Mouse (Mus musculus) naive thymus-derived CD4-positive, alpha-beta T cell, adult 5 months (primary cell): ENCODE results near the gene Nop2. TPM values are rescaled to one million over a fixed set of nuclear protein-coding genes. Genes with fewer than 3 reads are reported as not detected.

Experiments used
- polyA plus RNA-seq: library from polyadenylated mRNA; unstranded; fragments of 100-300 nt; shearing (Covaris generic); gene quantifications from one replicate; pipeline ENCODE4 v1.2.1, GENCODE M21; 2017

Nop2 gene
- polyA plus RNA-seq: 39.7 TPM

GRCm38 (mm10) chr6:125131302-125132156, at the start of gene Nop2:
Gene Nop2 (plus strand): TSS chr6:125131909.

GRCm38 (mm10) chr6:125095391-125096278, 36.1 kb upstream of the Nop2 start, which contains the start of gene Chd4:
Gene Chd4 (plus strand): TSS chr6:125095981.

GRCm38 (mm10) chr6:125145001-125145400, 13.3 kb downstream of the Nop2 start, which contains the start of gene Iffo1:
Gene Iffo1 (plus strand): TSS chr6:125145241.

GRCm38 (mm10) chr6:125166051-125166751, 34.5 kb downstream of the Nop2 start, which contains the start of gene Gapdh:
Gene Gapdh (minus strand): TSS chr6:125166467.

GRCm38 (mm10) chr6:125191332-125192015, 59.8 kb downstream of the Nop2 start, which contains the start of the genes Ncapd2 and Mrpl51:
Gene Ncapd2 (minus strand): TSS chr6:125191701.
Gene Mrpl51 (plus strand): TSS chr6:125191801.

Other genes starting within 250 kb of the Nop2 start
- 550 TPM for gene Cd4, start 243.7 kb upstream of the Nop2 start, polyA plus RNA-seq
- gene Lag3, start 220.2 kb upstream of the Nop2 start, polyA plus RNA-seq: not detected
- 7.9 TPM for gene Ptms, start 211.8 kb upstream of the Nop2 start, polyA plus RNA-seq
- gene Mlf2, start 200.5 kb upstream of the Nop2 start, polyA plus RNA-seq: 126 TPM
- gene Cops7a, start 166.4 kb upstream of the Nop2 start, polyA plus RNA-seq: 42.9 TPM
- gene Pianp, start 135.2 kb upstream of the Nop2 start, polyA plus RNA-seq: not detected
- 64.7 TPM for gene Zfp384, start 122.8 kb upstream of the Nop2 start, polyA plus RNA-seq
- gene Ing4, start 92.1 kb upstream of the Nop2 start, polyA plus RNA-seq: 74.8 TPM
- gene Acrbp, start 82.2 kb upstream of the Nop2 start, polyA plus RNA-seq: 11.1 TPM
- gene Lpar5, start 64.0 kb upstream of the Nop2 start, polyA plus RNA-seq: 3.6 TPM
- gene Chd4, start 35.9 kb upstream of the Nop2 start, polyA plus RNA-seq: 57.3 TPM
- 20.2 TPM for gene Iffo1, start 13.3 kb downstream of the Nop2 start, polyA plus RNA-seq
- gene Gapdh, start 34.6 kb downstream of the Nop2 start, polyA plus RNA-seq: 201 TPM
- 17.0 TPM for gene Ncapd2, start 59.8 kb downstream of the Nop2 start, polyA plus RNA-seq
- 37.5 TPM for gene Mrpl51, start 59.9 kb downstream of the Nop2 start, polyA plus RNA-seq
- gene Vamp1, start 83.6 kb downstream of the Nop2 start, polyA plus RNA-seq: 46.2 TPM
- gene Tapbpl, start 100.0 kb downstream of the Nop2 start, polyA plus RNA-seq: 60.2 TPM
- gene Cd27, start 105.1 kb downstream of the Nop2 start, polyA plus RNA-seq: 455 TPM
- 2.0 TPM for gene Tuba3a, start 154.1 kb downstream of the Nop2 start, polyA plus RNA-seq
- gene Ltbr, start 182.0 kb downstream of the Nop2 start, polyA plus RNA-seq: not detected
- 0.19 TPM for gene Scnn1a, start 188.8 kb downstream of the Nop2 start, polyA plus RNA-seq
- gene Tnfrsf1a, start 217.5 kb downstream of the Nop2 start, polyA plus RNA-seq: 100.0 TPM
- gene Plekhg6, start 248.9 kb downstream of the Nop2 start, polyA plus RNA-seq: 0.17 TPM